42 mouse cellular contexts compared by ENCODE assay signal in genomic region chr16:46063278-46063677, GRCm38 (mm10). TPM values are rescaled to one million over a fixed set of nuclear protein-coding genes. Genes with fewer than 3 reads are reported as not detected.
"Had no signal": no experiment of that assay in that cellular context is flagged by ENCODE, and none has a peak within 500 bp of the region (broad histone marks: within the 10 kb centered on the region; RNA-seq: fewer than 3 reads in every experiment).

No protein-coding gene starts in this region.

- H3K4me2 ChIP-seq: heart, embryonic 11.5 days; heart, embryonic 12.5 days; heart, embryonic 13.5 days; heart, embryonic 15.5 days; hindbrain, embryonic 12.5 days; hindbrain, embryonic 13.5 days; hindbrain, embryonic 14.5 days; hindbrain, embryonic 15.5 days; intestine, embryonic 15.5 days; kidney, embryonic 15.5 days had no signal

- H3K9me3 ChIP-seq: heart, embryonic 10.5 days; heart, embryonic 12.5 days; heart, embryonic 13.5 days; heart, embryonic 15.5 days; hindbrain, embryonic 10.5 days; hindbrain, embryonic 12.5 days; hindbrain, embryonic 13.5 days; hindbrain, embryonic 15.5 days; intestine, embryonic 15.5 days; kidney, embryonic 15.5 days had no signal

- H3K4me1 ChIP-seq: heart, embryonic 10.5 days; heart, embryonic 12.5 days; heart, embryonic 13.5 days; heart, embryonic 15.5 days; hindbrain, embryonic 10.5 days; hindbrain, embryonic 12.5 days; hindbrain, embryonic 13.5 days; hindbrain, embryonic 15.5 days; intestine, embryonic 15.5 days; kidney, embryonic 15.5 days had no signal

- DNase-seq: heart, adult 2 months; heart, postnatal 10 days; heart, postnatal 14 days; heart, postnatal 36 days; heart, postnatal 4 days; kidney, adult 11 months; kidney, adult 18-20 months; kidney, adult 2 months; kidney, adult 8-10 months; kidney, adult 9 months; kidney, postnatal 10 days; kidney, postnatal 14 days; kidney, postnatal 25 days; kidney, postnatal 36 days; kidney, postnatal 4 days; layer of hippocampus, adult 9-11 months had no signal

- H3K4me3 ChIP-seq: heart, adult 2 months; heart, embryonic 10.5 days; heart, embryonic 12.5 days; heart, embryonic 13.5 days; heart, embryonic 15.5 days; hindbrain, embryonic 10.5 days; hindbrain, embryonic 12.5 days; hindbrain, embryonic 13.5 days; hindbrain, embryonic 15.5 days; intestine, embryonic 15.5 days; kidney, embryonic 15.5 days; layer of hippocampus, adult 2 months had no signal

- ATAC-seq: hindbrain, embryonic 16.5 days; hindbrain, postnatal 0 days; inflammation-experienced regulatory T-cells, adult 6 months; intestine, embryonic 15.5 days; intestine, embryonic 16.5 days; intestine, postnatal 0 days had no signal

- H3K36me3 ChIP-seq: heart, embryonic 10.5 days; heart, embryonic 12.5 days; heart, embryonic 13.5 days; heart, embryonic 15.5 days; hindbrain, embryonic 10.5 days; hindbrain, embryonic 12.5 days; hindbrain, embryonic 13.5 days; hindbrain, embryonic 15.5 days; intestine, embryonic 15.5 days; kidney, embryonic 15.5 days had no signal

- H3K9ac ChIP-seq: heart, embryonic 12.5 days; heart, embryonic 13.5 days; heart, embryonic 15.5 days; hindbrain, embryonic 12.5 days; hindbrain, embryonic 13.5 days; hindbrain, embryonic 14.5 days; hindbrain, embryonic 15.5 days; intestine, embryonic 15.5 days; kidney, embryonic 15.5 days had no signal

- H3K27ac ChIP-seq: heart, adult 2 months; heart, embryonic 10.5 days; heart, embryonic 13.5 days; heart, embryonic 15.5 days; hindbrain, embryonic 10.5 days; hindbrain, embryonic 12.5 days; hindbrain, embryonic 13.5 days; hindbrain, embryonic 14.5 days; hindbrain, embryonic 15.5 days; hindbrain, postnatal 0 days; intestine, embryonic 15.5 days; kidney, embryonic 15.5 days; kidney, postnatal 0 days; layer of hippocampus, adult 2 months had no signal

- H3K27me3 ChIP-seq: heart, embryonic 12.5 days; heart, embryonic 13.5 days; heart, embryonic 15.5 days; hindbrain, embryonic 12.5 days; hindbrain, embryonic 13.5 days; hindbrain, embryonic 15.5 days; intestine, embryonic 15.5 days; kidney, embryonic 15.5 days had no signal

RNA-seq across cellular contexts. Expression of gene Cd96, which starts 56.8 kb away (rescaled TPM):
- total RNA-seq: heart, adult 2 months; heart, adult 8-10 months; heart, postnatal 36 days; heart, postnatal 4 days; hindbrain, postnatal 0 days; layer of hippocampus, adult 18-20 months; layer of hippocampus, adult 2 months; layer of hippocampus, postnatal 10 days had no signal
- polyA plus RNA-seq: heart, embryonic 10.5 days; heart, embryonic 11.5 days; heart, embryonic 12.5 days; heart, embryonic 14.5 days; heart, postnatal 0 days; hindbrain, embryonic 10.5 days; hindbrain, embryonic 12.5 days; hindbrain, embryonic 14.5 days; hindbrain, embryonic 15.5 days; kidney, embryonic 14.5 days; kidney, embryonic 15.5 days; kidney, embryonic 16.5 days; kidney, postnatal 0 days had no signal
